In the genomic region with DNA sequence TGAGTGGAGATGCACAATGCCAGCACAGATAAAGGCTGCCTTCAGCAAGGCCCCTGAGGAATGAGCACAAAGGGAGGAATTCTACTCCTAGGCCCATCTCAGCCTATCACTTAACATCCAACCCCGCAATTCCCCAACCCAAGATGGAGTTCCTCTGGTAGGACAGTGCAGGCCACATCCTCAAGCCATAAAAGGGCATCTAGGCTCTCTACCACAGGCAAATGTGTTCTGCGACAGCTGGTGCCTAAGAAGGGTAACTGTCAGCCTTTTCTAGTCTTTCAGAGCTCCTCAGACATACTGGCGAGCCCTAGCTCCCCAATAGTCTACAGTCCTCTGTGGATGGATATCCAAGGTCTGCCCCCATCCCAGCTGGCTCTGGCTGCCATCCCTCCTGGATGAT, we compare ENCODE assay signal across 26 mouse cellular contexts.
"Had no signal": no experiment of that assay in that cellular context is flagged by ENCODE, and none has a peak within 500 bp of the region (broad histone marks: within the 10 kb centered on the region; RNA-seq: fewer than 3 reads in every experiment).

No protein-coding gene starts in this region.

- H3K9me3 ChIP-seq: heart, embryonic 10.5 days; heart, embryonic 12.5 days; hindbrain, embryonic 10.5 days; hindbrain, embryonic 12.5 days; intestine, embryonic 15.5 days; kidney, embryonic 15.5 days; limb, embryonic 10.5 days; limb, embryonic 12.5 days; liver, embryonic 13.5 days; liver, embryonic 15.5 days had no signal

- H3K4me1 ChIP-seq: hindbrain, embryonic 12.5 days; intestine, embryonic 15.5 days; kidney, embryonic 15.5 days; limb, embryonic 10.5 days; limb, embryonic 12.5 days; liver, embryonic 13.5 days had no signal

- DNase-seq: gastrocnemius, adult 2 months; gastrocnemius, postnatal 10 days; gastrocnemius, postnatal 25 days; heart, adult 18-20 months; heart, postnatal 10 days; heart, postnatal 4 days; kidney, adult 18-20 months; kidney, adult 8-10 months; kidney, postnatal 14 days; kidney, postnatal 36 days; liver; liver, embryonic 13.5 days had no signal

- H3K9ac ChIP-seq: heart, embryonic 12.5 days; hindbrain, embryonic 12.5 days; hindbrain, embryonic 14.5 days; intestine, embryonic 15.5 days; kidney, embryonic 15.5 days; limb, embryonic 12.5 days; liver, embryonic 13.5 days; liver, embryonic 15.5 days had no signal

- H3K27ac ChIP-seq: gastrocnemius, adult 2 months; heart, embryonic 10.5 days; hindbrain, embryonic 10.5 days; hindbrain, embryonic 12.5 days; hindbrain, embryonic 14.5 days; intestine, embryonic 15.5 days; kidney, embryonic 15.5 days; kidney, postnatal 0 days; limb, embryonic 10.5 days; limb, embryonic 12.5 days; liver, embryonic 13.5 days; liver, embryonic 15.5 days had no signal

- H3K4me3 ChIP-seq: gastrocnemius, adult 2 months; heart, embryonic 10.5 days; heart, embryonic 12.5 days; hindbrain, embryonic 10.5 days; hindbrain, embryonic 12.5 days; intestine, embryonic 15.5 days; kidney, embryonic 15.5 days; limb, embryonic 10.5 days; limb, embryonic 12.5 days; liver, embryonic 13.5 days; liver, embryonic 15.5 days had no signal

- ATAC-seq: hindbrain, embryonic 16.5 days; inflammation-experienced regulatory T-cells, adult 6 months; intestine, embryonic 15.5 days; intestine, postnatal 0 days had no signal
